Mouse (Mus musculus): ENCODE data around the gene Dmrta1. TPM values are rescaled to one million over a fixed set of nuclear protein-coding genes. Genes with fewer than 3 reads are reported as not detected.
A peak's percentile ranks its signal among the peaks of the same experiment; 100 is the strongest.
"Not testable (repeated sequence)": the region's sequence is repeated elsewhere in the genome, so short reads cannot be mapped to it uniquely, and the experiment has no call there.

Dmrta1 gene
- polyA plus RNA-seq, 1 experiment from 2014 or later: 0.27 TPM

- Histone ChIP-seq H3K27ac (no peak overlapping the region), H3K4me3 (no peak overlapping the region), H3K9ac (no peak overlapping the region), H3K9me3 (no peaks in the 10 kb centered on the region), H3K27me3 (no peaks in the 10 kb centered on the region), H3K4me2 (replicated peaks) (no peak overlapping the region), H3K36me3 (no peaks in the 10 kb centered on the region), H3K4me1 (no peaks in the 10 kb centered on the region)
- no peak for ATAC-seq (ENCODE audit: low FRiP score, low read depth)
- WGBS: 32% methylated on average over 5 of the region's 5 CpGs
Observed at GRCm38 (mm10) chr4:89678713-89679112, 523 bp upstream of the Dmrta1 start.

- H3K27me3 ChIP-seq: peaks cover 61% of the 10 kb centered on the region
- no peak overlapping the region for H3K27ac ChIP-seq
- peak overlapping the region; percentile 62 for H3K9ac ChIP-seq
- H3K4me3 ChIP-seq: peak overlapping the region; percentile 51
- peak; percentile 74 for ATAC-seq (ENCODE audit: low FRiP score, low read depth)
- H3K4me1 ChIP-seq: peaks cover 13% of the 10 kb centered on the region
- H3K4me2 ChIP-seq (replicated peaks): peak overlapping the region; percentile 74
- WGBS: under 1% methylated on average over 77 of the region's 78 CpGs
- H3K9me3 ChIP-seq: no peaks in the 10 kb centered on the region
- no peaks in the 10 kb centered on the region for H3K36me3 ChIP-seq
Observed at GRCm38 (mm10) chr4:89687961-89688803, 8.9 kb downstream of the Dmrta1 start.

- Histone ChIP-seq H3K27ac (no peak overlapping the region), H3K4me2 (replicated peaks) (peak overlapping the region; percentile 74), H3K4me1 (peaks cover 13% of the 10 kb centered on the region), H3K36me3 (no peaks in the 10 kb centered on the region), H3K4me3 (peak overlapping the region; percentile 51), H3K27me3 (peaks cover 61% of the 10 kb centered on the region), H3K9me3 (no peaks in the 10 kb centered on the region), H3K9ac (peak overlapping the region; percentile 62)
- under 1% methylated on average over 16 of the region's 16 CpGs for WGBS
- no peak for ATAC-seq (ENCODE audit: low FRiP score, low read depth)
Observed at GRCm38 (mm10) chr4:89688804-89689497, 9.7 kb downstream of the Dmrta1 start.

- ATAC-seq (ENCODE audit: low FRiP score, low read depth): no peak
- WGBS: 77% methylated on average over 6 of the region's 6 CpGs
- H3K27me3 ChIP-seq: peaks cover 46% of the 10 kb centered on the region
- H3K9ac ChIP-seq: no peak overlapping the region
- no peaks in the 10 kb centered on the region for H3K9me3 ChIP-seq
- H3K27ac ChIP-seq: no peak overlapping the region
- H3K4me1 ChIP-seq: peaks cover 13% of the 10 kb centered on the region
- no peak overlapping the region for H3K4me2 ChIP-seq (replicated peaks)
- H3K36me3 ChIP-seq: no peaks in the 10 kb centered on the region
- H3K4me3 ChIP-seq: no peak overlapping the region
Observed at GRCm38 (mm10) chr4:89691936-89692335, 12.7 kb downstream of the Dmrta1 start.

GRCm38 (mm10) chr4:89692780-89693179, 13.5 kb downstream of the Dmrta1 start:
- ATAC-seq (ENCODE audit: low FRiP score, low read depth): no peak
- H3K4me2 ChIP-seq (replicated peaks): no peak overlapping the region
- H3K4me3 ChIP-seq: no peak overlapping the region
- peaks cover 37% of the 10 kb centered on the region for H3K27me3 ChIP-seq
- H3K27ac ChIP-seq: no peak overlapping the region
- no peaks in the 10 kb centered on the region for H3K9me3 ChIP-seq
- H3K36me3 ChIP-seq: no peaks in the 10 kb centered on the region
- 22% methylated on average over 1 of the region's 1 CpGs for WGBS
- H3K4me1 ChIP-seq: peaks cover 13% of the 10 kb centered on the region
- no peak overlapping the region for H3K9ac ChIP-seq

- 69% methylated on average over 5 of the region's 5 CpGs for WGBS
- ATAC-seq (ENCODE audit: low FRiP score, low read depth): no peak
- H3K4me3 ChIP-seq: no peak overlapping the region
Observed at GRCm38 (mm10) chr4:89695589-89695988, 16.4 kb downstream of the Dmrta1 start.

GRCm38 (mm10) chr4:89697951-89698350, 18.7 kb downstream of the Dmrta1 start:
- no peak overlapping the region for H3K27ac ChIP-seq
- no peaks in the 10 kb centered on the region for H3K9me3 ChIP-seq
- no peaks in the 10 kb centered on the region for H3K36me3 ChIP-seq
- H3K4me2 ChIP-seq (replicated peaks): no peak overlapping the region
- no peak overlapping the region for H3K4me3 ChIP-seq
- H3K4me1 ChIP-seq: no peaks in the 10 kb centered on the region
- no peak for ATAC-seq (ENCODE audit: low FRiP score, low read depth)
- no peaks in the 10 kb centered on the region for H3K27me3 ChIP-seq
- no peak overlapping the region for H3K9ac ChIP-seq

More at GRCm38 (mm10) chr4:89695589-89695988, 16.4 kb downstream of the Dmrta1 start:
- no peak overlapping the region for H3K4me2 ChIP-seq (replicated peaks)
- H3K9ac ChIP-seq: no peak overlapping the region
- no peaks in the 10 kb centered on the region for H3K9me3 ChIP-seq
- no peak overlapping the region for H3K27ac ChIP-seq
- no peaks in the 10 kb centered on the region for H3K4me1 ChIP-seq
- no peaks in the 10 kb centered on the region for H3K36me3 ChIP-seq
- peaks cover 12% of the 10 kb centered on the region for H3K27me3 ChIP-seq

GRCm38 (mm10) chr4:89723526-89724190, 44.4 kb downstream of the Dmrta1 start:
- H3K9me3 ChIP-seq; H3K27me3 ChIP-seq; H3K4me2 ChIP-seq (replicated peaks); H3K27ac ChIP-seq; H3K36me3 ChIP-seq; ATAC-seq (ENCODE audit: low FRiP score, low read depth); H3K9ac ChIP-seq; H3K4me1 ChIP-seq; H3K4me3 ChIP-seq: not testable (repeated sequence)
- WGBS: 78% methylated on average over 1 of the region's 1 CpGs

All from limb, embryonic 13.5 days (tissue).